Mouse (Mus musculus) urinary bladder, postnatal 36 days (tissue): ENCODE data around the gene Mdm4.

Experiments
- DNase-seq, 2 experiments: peaks; one replicate each; pipeline ENCODE4 v3.0.0; 2022; ENCODE audit warnings: low spot score in 2 of 2, mixed read lengths in 1 of 2

Mdm4 gene

DNA sequence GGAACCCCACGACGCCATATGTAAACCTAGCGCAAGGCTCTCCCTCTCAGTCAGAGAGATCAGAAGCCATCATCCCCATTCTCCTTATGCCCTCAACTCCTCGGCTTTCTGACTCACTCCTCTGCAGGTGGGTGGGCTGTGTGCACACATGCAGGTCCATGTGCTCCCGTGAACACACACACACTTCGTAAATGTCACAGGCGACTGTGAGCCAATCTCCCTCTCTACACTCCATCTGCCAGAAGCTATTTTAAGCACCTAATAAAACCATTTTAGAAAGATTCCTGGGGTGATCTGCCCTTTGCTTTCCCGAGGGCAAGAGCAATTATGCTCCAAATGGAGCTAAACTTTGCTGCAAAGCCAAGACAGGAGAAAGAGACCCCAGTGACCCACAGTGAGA lies 84.5 kb downstream of the Mdm4 start:
- no peak for DNase-seq

- peak in 1 of 2 experiments; percentile 43 for DNase-seq
Observed at GRCm38 (mm10) chr1:132938975-132939374, 91.4 kb downstream of the Mdm4 start.

- peak in 1 of 2 experiments; percentile 33 for DNase-seq
Observed at GRCm38 (mm10) chr1:132937296-132938030, 92.9 kb downstream of the Mdm4 start.

- DNase-seq = no peak
Observed at GRCm38 (mm10) chr1:132934856-132935255, 95.5 kb downstream of the Mdm4 start.

- no peak for DNase-seq
Observed at GRCm38 (mm10) chr1:132932421-132932820, 97.9 kb downstream of the Mdm4 start.

DNA sequence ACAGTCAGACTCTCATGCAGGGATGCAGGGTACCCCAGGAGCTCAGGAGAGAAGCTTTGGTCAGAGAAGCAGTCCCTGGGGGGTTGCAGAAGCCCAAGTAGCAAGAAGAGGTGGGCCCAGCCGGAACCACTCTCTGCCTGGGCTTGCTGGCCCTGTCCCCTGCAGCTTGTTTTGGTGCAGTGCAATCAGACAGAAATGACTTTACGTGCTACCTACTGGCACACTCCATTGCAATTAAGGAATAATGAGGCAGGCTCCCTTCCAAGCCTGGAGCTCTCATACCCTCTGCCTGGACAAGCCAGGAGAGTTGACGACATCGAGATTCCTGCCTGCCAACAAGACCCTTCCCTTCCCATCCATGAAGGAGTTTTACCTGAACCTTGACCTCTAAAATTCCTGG lies 100.1 kb downstream of the Mdm4 start:
- DNase-seq = no peak

DNA sequence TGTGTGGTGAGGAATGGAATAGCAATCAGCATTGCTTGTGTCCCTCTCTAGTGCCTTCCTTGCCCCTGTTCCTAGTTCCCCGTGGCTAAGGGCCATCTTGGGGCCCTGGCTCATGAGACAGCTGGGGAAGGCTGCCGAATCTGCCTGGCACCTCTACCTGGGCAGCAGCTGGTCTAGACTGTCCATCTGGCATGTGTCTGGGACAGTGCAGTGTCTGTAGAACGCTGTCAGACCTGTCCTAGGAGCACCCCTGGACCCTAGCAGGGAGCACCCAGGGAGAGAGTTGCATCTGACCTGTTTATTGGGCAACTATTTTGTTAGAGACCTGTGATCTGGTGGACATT lies 101.5 kb downstream of the Mdm4 start:
- DNase-seq = no peak

- DNase-seq = no peak
Observed at GRCm38 (mm10) chr1:132928032-132928906, 102.1 kb downstream of the Mdm4 start.

- no peak for DNase-seq
Observed at GRCm38 (mm10) chr1:132925270-132925669, 105.1 kb downstream of the Mdm4 start.

DNA sequence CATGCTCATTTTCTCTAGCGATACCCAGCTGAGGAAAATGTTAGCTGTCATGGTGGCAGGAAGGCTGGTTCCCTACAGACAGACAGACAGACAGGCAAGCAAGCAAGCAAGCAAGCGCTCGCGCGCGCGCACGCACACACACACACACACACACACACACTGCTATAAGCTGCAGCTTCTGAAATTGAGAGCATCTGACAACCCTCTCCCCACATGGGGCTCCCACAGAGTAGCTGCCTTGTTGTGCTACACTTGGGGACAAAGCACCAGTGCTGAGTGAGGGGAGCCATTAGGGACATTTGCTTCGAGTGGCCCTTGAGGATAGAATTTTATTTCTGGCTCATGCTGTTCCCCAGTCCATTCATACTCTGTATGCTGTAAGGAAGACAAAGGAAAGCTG lies 108.1 kb downstream of the Mdm4 start:
- DNase-seq = no peak

GRCm38 (mm10) chr1:132921071-132921470 lies 109.3 kb downstream of the Mdm4 start:
- DNase-seq = no peak

GRCm38 (mm10) chr1:132919258-132919657 lies 111.1 kb downstream of the Mdm4 start:
- no peak for DNase-seq

- DNase-seq = peak in 1 of 2 experiments; percentile 3
Observed at GRCm38 (mm10) chr1:132918117-132918680, 112.2 kb downstream of the Mdm4 start.

GRCm38 (mm10) chr1:132917554-132917953 lies 112.8 kb downstream of the Mdm4 start:
- no peak for DNase-seq

GRCm38 (mm10) chr1:132915849-132916493 lies 114.4 kb downstream of the Mdm4 start:
- DNase-seq = no peak

GRCm38 (mm10) chr1:132910414-132911041 lies 119.8 kb downstream of the Mdm4 start:
- no peak for DNase-seq

DNA sequence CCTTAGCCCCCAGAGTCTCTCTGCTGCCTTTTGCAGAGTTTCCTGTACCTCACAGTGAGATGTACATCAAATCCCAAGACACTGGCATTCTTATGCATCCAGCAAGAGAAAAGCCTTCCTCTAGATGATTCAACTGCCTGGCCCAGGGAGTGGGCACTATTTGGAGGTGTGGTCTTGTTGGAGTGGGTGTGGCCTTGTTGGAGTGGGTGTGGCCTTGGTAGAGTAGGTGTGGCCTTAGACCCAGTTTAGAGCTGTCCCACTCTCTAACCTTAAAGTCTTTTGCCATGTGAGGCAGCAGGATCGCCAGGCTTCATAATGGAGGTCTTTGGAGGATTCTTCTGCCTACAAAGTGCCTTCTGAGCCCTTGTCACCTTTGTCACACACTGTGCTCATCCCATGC lies 120.4 kb downstream of the Mdm4 start:
- no peak for DNase-seq
